Mouse (Mus musculus) kidney, postnatal 36 days (tissue): ENCODE results near the gene Bcr.
A peak's percentile ranks its signal among the peaks of the same experiment; 100 is the strongest.

Source experiments
- DNase-seq, 2 experiments: peaks; one replicate each; pipeline ENCODE4 v3.0.0; 2021 to 2022; ENCODE audit warnings: mixed read lengths in 2 of 2

Gene Bcr

DNA sequence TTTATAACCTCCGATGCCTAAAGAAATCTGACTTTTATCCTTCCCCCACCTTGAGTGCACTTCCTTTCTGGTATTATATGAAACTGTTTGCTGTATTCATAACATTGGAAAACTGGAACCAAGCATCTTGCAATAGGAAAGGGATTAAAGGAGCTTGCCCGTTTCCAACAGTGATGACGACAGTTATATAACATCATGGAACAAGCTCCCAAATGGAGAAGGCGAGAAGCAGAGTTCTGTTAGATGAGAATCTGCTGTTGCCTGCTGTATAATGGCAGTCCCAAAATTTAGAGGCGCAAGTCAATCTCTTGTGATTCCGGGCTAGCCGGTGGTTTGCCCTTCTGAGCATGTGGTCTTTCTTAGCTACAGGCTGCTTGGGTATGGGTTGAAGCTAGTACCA lies 34.8 kb downstream of the Bcr start:
- DNase-seq: no peak

DNA sequence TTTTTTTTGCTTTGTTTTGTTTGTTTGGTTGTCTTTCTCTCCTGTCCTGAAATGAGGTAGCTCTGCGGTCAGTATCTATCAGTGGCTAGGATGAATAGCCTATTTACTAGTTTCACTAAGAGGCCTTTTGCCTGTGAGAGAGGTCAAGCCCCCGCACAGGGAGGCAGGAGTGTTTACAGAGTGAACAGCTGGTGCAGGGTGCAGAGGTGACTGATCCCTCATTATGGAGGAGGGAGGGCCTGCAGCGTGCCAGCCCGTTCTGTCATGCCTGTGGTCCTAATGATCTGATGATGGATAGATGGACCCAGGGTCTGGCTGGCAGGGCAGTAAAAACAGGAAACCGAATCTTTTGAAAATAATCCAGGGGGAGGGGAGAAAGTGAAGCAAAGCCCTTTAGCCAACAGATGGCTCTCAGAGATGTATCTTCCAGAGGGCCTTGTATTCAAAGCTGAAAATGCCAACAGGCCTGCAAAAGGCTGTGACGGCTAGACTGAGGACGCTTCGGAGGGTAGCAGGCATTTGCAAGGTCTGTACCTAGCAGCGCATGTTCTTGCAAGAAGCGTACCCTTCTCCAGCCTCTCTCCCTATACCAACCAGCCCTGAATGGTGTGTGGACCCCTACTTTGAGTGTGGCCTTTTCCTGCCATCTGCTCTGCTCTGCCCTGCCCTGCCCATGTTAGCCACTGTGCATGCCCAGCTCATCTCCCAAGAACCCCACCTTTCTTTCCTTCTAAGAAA lies 38.2 kb downstream of the Bcr start:
- DNase-seq: peak; percentile 25 to 39

DNA sequence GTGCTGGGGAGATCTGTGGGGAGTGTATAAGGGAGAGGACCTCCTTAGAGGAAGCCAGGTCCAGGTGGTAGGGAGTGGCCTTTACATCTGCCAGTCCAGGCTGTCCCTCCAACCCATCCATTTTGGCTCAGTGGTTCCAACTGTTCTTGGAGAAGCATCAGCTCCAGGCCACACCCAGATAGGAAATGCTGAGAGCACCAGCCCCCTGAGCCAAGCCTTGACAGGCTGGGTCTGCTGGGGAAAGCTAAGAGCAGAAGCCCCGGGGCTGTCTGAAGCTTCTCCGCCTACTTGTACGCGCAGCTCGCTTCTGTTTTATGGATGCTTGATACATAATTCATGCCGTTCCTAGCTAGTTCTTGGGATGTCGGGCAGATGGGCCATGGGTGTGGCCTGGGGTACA lies 39.9 kb downstream of the Bcr start:
- no peak for DNase-seq

DNA sequence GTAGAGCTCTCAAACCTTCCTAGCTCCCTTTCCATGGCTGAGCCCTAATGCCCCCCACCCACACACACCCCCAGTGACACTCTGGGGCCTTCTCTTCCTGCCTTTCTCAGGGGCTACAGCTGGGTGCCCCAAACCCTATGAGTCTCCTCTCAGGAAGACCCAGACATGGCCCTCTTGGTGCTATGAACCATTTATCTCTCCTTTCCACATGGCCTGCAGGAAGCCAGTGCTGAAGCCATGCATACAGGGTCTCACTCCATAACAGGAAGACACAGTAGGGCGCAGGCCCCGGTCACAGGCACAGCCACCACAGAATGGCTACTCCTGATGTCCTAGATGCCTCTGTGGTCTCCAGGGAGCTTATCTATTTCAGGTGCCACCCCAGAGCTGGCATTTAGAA lies 43.1 kb downstream of the Bcr start:
- DNase-seq: no peak

DNA sequence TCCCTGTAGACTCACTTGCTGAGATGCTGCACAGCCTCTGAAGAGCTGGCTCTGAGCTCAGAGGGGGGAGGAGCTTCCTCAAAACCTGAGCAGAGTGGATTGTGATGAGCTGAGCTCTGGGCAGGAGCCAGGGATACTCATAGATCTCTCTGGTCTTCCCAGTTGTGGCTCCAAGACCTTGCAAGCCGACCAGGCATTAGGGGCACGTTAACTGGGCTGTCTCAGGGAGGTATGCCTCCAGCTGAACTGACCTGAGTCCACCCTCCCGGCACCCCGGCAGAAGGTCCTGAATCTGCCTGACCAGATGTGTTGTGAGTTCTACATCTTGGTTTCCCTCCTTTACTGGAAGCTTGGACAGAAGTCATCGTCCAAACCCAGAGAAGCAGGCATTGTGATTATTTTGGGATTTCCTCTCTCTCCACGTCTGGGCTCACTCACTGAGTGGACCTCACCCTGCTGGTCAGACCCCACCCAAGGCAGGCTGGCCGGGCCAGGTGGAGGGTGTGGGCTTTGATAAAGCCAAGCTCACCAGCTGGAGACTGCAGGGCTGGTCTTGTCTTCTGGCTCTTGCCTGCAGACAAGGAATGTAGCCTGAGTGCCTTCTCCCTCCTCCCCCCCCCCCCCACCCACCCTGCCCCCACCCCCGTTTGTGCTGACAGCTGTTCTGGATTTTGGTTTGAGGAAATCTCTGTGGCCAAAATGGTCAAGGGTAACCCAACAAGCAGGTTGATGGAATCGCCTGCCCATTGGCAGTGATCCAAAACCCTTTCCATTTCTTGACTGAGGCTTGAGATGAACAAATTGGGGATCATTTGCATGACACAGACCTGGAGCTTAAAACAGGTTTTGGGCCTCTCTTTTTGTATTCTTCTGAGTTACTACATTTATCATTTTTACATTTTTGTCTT lies 44.1 kb downstream of the Bcr start:
- peak; percentile 53 to 61 for DNase-seq

DNA sequence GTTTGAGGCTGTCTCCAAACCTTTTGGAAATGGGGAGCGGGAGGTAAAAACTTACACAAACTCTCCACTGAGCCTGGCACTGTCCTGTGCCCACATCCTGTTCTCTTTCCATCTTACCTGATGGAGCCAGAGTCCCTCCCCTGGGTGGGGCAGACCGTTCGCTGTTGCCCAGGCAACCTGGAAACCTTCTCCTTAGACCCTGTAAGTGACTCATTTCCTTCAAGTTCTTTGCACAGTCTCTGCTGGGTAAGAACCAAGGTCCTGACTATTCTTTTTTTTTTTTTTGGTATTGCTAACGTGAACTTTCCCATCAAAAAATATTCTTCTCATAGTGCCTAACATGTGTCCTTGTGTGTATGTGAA lies 44.7 kb downstream of the Bcr start:
- peak; percentile 38 to 50 for DNase-seq

DNA sequence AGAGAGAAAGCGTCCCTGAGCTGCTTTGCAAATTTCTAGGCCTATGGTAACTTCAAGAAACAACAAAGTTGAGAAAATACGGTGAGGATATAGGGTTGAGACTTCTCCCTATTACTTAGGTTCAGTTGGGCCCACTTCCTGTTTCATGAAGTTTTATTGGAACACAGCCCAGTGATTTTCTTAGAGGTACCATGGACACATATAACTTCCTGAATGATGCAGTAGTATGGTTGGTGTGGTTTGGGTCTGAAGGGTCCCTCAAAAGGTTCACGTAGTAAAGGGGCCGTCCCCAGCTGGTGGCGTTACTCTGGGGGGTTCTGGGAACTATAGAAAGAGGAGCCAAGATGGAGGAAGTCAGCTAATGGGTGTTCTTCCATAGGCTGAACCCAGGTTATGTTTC lies 45.3 kb downstream of the Bcr start:
- DNase-seq: no peak

DNA sequence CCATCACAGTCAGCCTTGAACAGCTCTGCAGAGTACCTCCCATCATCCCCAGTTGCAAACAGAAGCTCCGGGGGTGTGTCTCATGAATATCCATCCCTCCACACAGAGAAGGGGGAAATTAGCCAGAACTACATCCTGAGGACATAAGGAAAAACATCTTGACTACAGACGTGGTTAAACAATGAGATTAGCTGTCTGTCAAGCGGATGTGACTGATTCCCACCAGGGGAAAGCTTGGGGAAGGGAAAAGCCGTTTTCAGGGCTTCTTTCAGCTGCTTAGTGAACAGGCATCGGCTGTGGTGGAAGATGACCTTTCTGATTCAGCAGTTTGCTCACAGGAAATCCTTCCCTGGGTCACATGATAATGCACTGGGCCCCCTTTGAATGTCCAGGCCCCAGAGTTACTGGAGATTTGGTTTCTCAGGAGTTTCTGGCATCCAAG lies 46.6 kb downstream of the Bcr start:
- DNase-seq: peak in 1 of 2 experiments; percentile 22

DNA sequence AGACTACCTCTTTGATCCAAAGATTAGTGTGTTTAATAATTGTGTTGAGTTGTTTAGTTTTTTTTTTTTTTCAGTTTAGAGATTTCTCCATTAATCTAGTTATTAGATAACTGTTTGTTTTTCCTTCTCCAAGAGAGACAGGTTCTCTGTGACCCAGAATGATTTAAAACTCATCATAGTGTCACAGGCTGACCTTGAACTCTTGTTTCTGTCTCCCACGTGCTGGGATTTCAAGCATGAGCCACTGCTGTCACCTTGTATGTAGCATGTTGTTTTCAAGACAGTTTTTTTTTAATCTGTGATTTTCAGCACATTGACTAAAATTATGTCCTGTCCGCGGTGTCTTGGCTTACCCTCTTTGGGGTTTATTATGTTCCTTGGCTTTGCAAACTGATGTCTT lies 47.7 kb downstream of the Bcr start:
- DNase-seq: no peak

DNA sequence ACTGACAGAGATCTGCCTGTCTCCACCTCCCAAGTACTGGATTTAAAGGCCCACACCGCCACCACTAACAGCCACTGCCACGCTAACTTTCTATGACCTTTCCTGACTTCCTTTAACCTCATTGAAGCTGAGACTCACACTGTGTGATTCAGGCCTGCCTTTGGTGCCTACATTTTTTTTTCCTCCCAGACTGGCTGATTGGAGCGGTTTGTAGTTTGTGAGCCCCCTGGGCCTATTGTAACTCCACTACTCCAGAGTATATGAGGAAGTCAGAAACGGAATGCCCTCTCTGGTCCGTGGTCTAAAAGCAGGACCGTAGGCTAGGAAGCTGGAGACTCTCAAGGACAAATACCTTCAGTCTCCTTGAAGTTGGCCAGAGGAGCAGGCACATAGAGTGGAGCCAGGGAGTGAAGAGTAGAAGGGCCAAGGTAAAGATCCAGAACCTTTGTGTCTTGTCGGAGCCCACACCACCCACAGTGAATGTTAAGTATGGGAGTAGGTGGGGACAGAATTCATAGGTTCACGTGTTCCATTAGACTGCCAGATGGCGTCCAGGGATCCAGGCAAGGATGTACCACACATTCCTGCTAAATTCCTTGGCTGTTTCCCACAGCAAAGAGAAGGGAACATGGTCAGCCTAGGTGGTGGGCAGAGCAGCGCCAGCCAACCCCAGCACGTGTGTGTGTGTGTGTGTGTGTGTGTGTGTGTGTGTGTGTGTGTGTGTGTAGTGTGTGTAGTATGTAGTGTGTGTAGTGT lies 51.2 kb downstream of the Bcr start:
- no peak for DNase-seq

DNA sequence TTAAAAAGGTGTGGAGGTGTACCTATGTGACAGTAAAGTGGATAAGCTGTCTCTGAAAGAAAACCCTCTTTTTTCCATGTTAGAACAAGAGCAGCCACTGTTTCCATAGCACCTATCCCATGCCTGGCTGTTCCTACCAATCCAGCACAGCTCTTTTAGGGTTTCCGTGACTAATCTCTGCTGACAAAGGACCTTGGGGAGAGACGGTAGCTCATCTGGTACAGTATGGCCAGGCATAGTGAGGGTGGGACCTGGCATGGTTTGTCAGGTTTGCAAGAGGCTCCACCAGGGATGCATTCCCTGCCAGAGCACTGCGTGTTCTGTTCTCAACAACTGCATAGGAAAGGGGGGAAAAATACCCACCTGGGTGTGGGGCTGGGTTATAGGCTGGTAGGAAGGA lies 52.0 kb downstream of the Bcr start:
- DNase-seq: no peak

DNA sequence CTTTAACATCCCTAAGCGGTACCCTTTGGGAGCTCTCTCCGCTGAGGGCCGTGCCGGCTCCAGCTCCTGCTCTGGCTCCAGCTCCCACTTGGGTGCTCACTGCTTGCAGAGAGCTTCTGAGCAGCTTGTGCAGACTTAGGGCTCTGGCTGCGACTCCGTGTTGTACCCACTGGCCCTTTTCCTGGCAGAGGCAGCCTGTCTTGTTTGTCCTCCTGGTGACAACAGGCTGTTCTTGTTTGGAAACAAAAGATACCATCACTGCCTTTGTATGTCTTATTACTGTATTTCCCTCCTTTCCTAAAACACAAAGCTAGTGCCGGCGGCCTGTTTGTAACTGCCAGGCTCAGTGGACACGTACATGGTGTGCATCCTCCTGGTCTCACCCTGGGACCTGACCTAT lies 53.2 kb downstream of the Bcr start:
- no peak for DNase-seq

DNA sequence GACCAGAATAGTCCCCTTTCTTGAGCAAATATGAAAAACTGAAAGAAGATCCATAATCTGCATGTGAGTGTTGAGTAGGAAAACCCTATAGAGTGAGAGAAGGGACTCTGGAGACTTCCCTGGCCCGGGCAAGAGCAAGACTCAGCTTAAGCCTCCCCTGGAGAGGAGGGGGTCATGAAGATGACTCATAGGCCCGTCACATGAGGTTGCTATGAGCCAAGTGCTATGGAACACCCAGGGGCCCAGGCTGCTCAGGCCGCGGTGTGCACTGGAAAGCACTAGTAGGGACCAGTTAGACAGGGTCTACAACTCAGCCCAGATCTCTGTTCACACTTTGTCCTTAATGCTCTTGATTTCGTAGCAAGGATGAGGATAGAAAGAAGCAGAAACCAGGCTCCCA lies 54.8 kb downstream of the Bcr start:
- no peak for DNase-seq

DNA sequence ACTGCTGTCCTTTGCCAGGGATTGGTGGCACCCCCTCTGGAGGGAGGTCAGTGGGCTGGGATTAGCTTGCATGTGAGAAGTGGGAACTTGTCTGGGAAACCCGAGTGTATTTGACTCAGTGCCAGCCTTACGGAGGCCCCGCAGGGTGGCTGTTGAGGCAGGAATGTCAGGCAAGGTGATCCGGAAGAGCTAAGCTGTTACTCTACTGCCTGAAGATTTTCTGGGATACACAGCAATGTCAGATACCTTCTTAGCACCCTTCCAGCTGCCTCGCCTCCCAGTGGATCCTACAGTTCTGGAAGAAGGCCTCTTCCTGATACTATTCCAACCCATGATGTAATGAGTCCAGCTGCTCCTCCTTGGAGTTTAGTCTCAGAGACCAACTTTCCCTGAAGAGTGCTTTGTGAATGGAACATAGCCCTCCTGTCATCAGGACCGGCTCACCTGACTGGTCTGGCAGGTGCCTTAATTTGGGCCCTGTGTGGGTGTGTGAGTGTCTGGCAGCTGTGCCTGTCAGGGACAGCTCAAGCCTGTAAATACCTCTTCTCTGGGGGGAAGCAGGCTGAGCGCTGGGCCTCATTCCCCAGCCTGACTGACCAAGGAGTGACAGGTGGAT lies 56.6 kb downstream of the Bcr start:
- no peak for DNase-seq

DNA sequence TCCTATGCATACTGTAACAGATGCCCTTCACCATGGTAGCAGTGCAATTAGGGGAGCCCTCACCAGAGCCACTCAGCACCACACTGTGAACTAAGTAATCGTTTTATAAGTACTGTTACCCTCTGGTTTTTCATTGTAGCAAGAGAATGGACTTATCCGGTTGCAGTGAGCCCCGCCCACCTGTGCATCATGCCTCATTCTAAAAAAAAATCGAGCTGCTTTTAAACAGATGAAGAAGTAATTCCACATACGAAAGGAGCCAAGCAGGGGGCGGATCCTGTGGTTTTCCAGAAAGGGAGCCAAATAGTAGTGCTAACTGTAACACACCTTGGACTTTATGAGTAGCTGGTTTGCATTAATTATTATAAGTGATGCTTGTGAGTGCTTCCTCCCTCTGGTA lies 58.1 kb downstream of the Bcr start:
- DNase-seq: peak in 1 of 2 experiments; percentile 52

DNA sequence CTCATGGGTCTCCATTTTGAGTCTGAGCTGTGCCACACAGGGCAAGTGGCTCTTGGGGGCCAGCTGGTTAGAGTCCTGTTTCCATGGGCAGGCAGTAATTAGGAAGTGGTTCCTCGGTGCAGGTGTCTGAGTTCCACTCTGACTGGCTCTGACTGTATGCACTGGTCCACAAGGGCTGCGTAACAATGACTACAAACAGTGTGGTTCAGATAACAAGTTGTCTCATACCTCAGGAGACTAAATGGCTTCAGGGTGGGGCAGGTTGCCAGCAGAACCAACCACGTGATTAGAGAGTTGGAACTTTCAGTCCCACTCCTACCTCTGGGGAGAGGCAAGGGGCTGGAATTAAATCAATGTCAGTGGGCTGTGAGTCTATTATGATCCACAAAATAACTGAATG lies 59.0 kb downstream of the Bcr start:
- peak; percentile 70 to 78 for DNase-seq

DNA sequence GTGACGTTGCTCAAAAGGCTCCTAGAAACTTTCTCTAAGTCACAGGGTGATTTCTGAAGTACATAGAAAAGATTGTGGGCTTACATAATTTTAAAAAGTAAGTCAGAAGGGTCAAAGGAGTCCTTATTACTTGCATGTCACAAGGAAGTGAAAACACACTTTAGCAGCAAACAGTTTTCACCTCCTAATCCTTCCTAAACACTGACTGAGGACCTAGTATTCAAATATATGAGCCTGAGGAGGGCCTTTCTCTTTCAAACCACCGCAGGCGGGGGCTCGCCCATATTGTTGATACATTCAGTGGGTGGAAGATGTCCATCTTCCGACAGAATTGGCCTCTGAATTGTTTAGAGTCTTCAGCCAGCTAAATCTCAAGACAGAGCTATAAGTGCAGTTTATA lies 59.8 kb downstream of the Bcr start:
- no peak for DNase-seq

DNA sequence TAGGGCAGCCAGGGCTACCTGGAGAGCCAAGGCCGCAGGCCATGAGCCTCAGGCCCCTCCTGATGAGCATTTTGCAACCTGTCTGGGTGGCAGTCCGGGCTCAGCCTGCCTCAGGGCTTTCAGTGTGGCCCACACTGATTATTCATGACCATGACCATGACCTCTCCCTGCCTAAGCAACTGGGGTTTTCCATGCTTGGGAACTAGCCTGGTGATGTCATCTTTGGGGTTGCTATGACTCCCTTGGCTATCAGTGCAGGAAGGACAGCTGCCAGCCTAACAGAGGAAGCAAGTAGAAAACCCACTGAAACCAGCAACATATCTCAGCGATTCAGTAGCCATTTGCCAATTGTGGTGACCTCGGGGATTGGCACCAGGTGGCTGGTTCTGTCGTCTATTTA lies 60.6 kb downstream of the Bcr start:
- DNase-seq: peak; percentile 65 to 75

DNA sequence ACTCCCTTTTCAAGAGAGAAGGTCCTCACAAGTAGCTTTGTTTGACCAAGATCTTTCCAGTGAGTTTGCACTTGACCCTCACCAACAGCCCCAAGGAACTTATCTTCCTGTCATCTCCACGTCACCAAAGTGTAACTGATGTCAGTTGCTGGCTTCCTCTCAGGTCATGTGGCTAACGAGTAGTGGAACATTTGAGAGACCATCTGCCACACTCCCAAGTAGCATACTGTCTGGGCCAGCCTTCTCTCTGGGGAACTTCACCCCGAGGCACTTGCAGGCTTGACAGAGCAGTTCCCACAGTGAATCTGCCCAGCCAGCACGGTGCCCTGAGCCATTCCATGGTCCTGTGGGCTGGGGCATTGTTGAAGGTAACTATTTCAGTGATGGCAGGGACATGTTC lies 65.2 kb downstream of the Bcr start:
- no peak for DNase-seq

DNA sequence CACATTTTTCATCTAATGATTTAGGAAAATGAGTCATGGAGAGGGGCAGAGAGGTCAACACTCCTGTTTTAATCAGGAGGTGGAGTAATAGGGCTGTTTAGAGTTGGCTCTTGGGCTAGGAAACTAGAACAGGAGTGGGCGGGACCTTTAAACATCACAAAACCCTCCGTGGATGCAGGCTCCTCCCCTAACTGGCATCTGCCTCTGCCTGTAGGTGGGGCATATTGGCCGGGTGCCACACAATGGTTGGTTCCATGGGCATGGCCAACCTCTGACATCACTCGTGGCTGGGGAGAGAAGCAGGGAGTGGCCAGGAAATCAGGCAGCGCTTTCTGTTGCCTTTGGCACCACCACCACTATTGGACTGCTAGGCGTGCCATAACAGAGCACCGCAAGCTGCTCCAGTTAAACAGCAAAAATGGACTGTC lies 68.9 kb downstream of the Bcr start:
- DNase-seq: peak; percentile 69 to 80

DNA sequence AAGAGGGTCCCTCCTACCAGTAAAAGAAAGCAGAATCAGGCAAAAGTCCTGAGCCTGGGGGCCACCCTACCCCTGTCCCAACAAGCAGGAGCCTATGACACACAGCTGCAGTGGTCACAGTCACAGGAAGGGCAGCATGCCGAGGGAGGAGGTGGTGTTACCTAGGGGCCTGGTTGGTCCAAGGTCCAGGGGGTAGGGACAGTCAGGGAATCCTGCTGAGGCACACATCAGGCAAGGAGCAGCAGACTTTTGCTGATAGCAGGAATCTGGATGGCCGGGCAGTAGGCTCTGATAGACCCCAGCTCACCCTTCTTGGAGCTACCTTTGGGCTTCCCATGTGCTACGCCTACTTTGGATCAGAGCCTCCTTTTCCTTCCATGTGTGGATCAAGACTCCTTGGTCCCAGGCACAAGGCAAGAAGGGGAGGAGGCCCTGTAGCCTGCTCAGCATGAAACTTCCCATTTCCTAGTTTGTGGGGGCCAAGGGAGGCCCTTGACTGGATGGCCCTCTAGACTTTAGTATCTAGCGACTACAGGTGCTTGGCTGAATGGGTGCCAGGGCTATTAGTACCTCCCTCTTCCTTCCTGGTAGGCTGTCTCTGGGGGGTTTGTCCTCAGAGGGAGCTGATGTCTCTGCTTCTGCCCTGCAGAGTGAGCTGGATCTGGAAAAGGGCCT lies 70.1 kb downstream of the Bcr start:
- DNase-seq: peak; percentile 53 to 59

DNA sequence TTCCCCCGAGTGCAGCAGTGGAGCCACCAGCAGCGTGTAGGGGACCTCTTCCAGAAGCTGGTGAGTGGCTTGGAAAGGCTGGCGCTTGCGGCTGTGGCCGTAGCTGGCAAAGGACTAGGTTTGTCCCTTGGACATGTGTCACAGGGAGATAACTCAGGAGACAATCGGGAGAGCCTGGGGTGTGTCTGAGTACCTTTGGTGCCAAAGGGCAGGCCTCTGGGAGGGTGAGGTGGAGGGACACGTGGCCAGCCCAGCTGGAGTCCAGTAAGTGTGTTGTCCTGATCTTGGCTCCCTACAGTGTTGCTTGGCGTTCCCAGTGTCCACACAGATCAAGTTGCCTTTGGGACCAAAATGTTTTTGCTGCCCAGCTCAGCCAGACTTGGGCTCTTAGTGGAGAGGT lies 71.2 kb downstream of the Bcr start:
- DNase-seq: peak; percentile 47 to 48
